Mouse (Mus musculus) CH12F3 (cell line): ENCODE data around the gene Rnf26.
"Not testable (repeated sequence)": the region's sequence is repeated elsewhere in the genome, so short reads cannot be mapped to it uniquely, and the experiment has no call there.

ENCODE experiments used
- in situ Hi-C: fragments of 300-500 bp; cut with MboI; formaldehyde crosslinking; loops from 2 replicates; pipeline ENCODE4 v1.14.3; 2020; ENCODE audit warnings: low sequenced_read_pairs

Gene Rnf26

GRCm38 (mm10) chr9:44125546-44126428, 12.5 kb upstream of the Rnf26 start:
- in situ Hi-C loops, result no loop called here

DNA sequence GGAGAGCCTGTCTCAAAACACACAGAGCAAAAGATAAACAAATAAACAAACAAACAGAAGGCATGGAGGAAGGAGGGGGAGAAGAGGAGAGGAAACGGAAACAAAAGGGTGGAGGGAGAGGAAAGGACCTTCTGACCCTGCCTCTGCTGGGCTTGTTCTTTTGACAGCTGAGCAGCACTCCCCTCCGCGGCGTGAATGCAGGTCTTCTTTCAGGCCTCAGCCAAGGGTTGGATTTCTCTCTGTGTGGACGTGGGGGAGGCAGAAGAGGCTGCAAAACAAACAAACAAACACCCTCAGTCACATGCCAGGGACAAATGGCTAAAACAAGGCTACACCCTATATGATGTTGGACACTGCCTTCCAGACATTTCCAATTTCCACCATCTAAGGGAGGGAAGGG, 11.7 kb upstream of the Rnf26 start:
- in situ Hi-C loops, result no loop called here

- in situ Hi-C loops, result no loop called here
These were observed 11.0 kb upstream of the Rnf26 start for GRCm38 (mm10) chr9:44124317-44124716.

- in situ Hi-C loops, result no loop called here
These were observed 6.7 kb upstream of the Rnf26 start for GRCm38 (mm10) chr9:44119948-44120465.

GRCm38 (mm10) chr9:44119011-44119410, 5.7 kb upstream of the Rnf26 start:
- in situ Hi-C loops, result no loop called here

GRCm38 (mm10) chr9:44116182-44116581, 2.9 kb upstream of the Rnf26 start:
- in situ Hi-C loops, result no loop called here

DNA sequence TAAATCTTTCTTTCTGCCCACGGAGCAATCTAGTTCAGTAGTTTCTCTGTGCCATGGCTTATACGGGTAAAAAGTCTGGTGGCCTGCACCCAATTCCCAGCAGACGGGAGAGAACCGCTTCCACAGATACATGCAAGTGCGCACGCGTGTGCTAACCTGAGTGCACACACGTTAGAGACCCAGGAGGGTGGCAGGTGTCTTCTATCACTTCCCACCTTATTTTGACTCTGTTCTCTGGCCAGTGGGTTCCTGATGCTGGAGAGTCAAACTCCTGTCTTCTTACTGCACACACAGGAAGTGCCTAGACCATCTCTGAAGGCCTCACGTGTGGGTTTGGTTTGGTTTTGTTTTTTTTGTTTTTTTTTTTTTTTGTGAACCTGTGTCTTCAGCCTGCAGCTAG, 2.3 kb upstream of the Rnf26 start:
- in situ Hi-C loops, result no loop called here

DNA sequence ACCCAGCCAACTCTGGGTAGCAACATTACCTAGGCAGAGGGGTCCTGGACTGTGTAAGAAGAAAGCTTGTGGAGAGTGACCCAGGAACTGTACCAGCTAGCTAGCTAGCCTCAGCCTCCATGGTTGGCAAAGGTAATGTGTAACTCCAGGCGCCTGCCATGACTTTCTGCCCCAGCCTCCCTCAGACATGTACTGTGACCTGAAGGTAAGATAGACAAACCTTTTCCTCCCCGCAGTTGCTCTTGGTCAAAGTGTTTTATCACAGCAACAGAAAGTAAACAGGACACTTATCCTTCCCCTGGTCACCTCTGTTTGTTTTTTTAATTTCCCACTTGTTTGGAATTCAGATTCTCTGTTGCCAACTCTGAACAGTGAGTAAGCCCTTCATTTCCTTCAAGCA, 1.1 kb upstream of the Rnf26 start:
- in situ Hi-C loops, result no loop called here

GRCm38 (mm10) chr9:44111909-44112308, 1.4 kb downstream of the Rnf26 start:
- in situ Hi-C loops, result not testable (repeated sequence)

GRCm38 (mm10) chr9:44109360-44110095, 3.8 kb downstream of the Rnf26 start:
- in situ Hi-C loops, result no loop called here

- in situ Hi-C loops, result no loop called here
These were observed 4.9 kb downstream of the Rnf26 start for GRCm38 (mm10) chr9:44108269-44109055.

GRCm38 (mm10) chr9:44107557-44108179, 5.6 kb downstream of the Rnf26 start:
- in situ Hi-C loops, result no loop called here

- in situ Hi-C loops, result no loop called here
These were observed 6.2 kb downstream of the Rnf26 start, which contains the start of gene C1qtnf5 for GRCm38 (mm10) chr9:44107110-44107509. C1qtnf5 (plus strand) TSS chr9:44107245.

- in situ Hi-C loops, result no loop called here
These were observed 6.7 kb downstream of the Rnf26 start for GRCm38 (mm10) chr9:44106596-44106995.

DNA sequence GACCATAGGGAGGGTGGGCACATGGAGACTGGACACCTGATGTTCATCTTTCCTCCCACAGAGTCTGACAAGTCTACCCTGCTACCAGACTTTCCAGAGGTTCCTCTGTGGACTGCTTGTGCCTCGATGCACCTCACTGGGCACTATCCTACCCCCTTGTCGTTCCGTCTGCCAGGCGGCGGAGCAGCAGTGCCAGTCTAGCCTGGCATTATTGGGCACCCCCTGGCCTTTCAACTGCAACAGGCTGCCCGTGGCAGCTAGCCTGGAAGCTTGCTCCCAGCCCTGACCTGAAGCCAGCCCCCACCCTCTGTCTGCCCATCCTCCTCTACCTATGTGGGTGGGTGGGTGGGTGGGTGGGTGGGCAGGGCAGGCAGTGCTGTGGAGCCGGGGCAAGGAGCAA, 7.1 kb downstream of the Rnf26 start:
- in situ Hi-C loops, result no loop called here

DNA sequence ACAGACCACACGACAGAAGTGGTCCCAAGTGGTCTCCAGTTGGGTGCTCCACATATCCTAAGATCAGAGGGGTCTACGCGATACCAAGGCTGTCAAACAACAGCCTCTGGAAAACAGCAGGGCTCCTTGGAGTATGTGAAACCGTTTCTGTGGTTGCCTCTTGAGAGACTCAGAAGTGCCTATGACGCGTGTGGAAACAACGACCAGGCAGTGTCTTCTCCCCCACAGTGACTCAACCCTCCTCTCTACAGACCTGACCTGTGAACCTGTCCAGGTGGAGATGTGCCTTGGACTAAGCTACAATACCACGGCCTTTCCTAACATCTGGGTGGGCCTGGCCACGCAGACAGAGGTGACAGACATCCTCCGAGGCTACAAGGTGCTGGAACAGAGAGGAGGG, 7.5 kb downstream of the Rnf26 start:
- in situ Hi-C loops, result no loop called here

DNA sequence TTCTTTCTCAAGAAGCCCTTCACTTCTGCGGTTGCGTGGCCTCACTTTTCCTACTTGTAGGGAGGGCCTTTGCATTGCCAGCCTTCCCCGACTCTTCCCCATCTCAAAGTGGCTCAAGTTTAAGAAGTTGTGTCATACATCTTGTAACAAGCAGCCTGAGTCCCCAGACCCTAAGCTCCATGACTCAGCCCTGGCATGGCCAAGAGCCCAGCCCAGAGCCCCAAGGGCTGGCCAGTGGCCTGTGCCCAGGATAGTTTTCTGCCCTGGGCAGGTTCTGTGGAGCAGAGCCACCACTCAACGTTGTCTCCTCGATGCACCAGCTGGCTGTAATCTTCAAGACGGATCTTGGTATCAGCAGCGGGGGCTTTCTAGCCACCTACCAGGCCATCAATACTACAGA, 8.4 kb downstream of the Rnf26 start:
- in situ Hi-C loops, result no loop called here

DNA sequence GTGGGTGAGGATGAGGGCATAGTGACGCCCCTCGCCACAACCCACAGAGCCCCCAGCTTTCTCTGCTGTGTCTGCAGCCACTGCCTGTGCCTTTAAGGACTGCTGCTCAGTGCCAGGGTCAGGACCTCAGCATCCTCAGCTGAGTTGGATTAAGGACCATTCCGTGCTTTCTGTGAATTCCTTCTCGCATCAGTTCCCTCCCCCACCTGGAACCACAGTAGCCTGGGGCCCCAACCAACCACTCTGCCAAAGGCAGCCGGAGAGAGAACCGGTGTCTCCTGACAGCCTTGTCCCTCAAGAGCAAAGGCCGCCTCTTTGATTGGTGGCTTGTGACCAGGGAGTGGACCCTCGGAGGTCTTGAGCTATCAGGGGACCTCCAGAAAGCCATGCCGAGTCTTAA, 11.8 kb downstream of the Rnf26 start, which contains the start of gene Mfrp:
Mfrp (plus strand) TSS at position 240 of the 400 bp plus-strand sequence.
- in situ Hi-C loops, result no loop called here

DNA sequence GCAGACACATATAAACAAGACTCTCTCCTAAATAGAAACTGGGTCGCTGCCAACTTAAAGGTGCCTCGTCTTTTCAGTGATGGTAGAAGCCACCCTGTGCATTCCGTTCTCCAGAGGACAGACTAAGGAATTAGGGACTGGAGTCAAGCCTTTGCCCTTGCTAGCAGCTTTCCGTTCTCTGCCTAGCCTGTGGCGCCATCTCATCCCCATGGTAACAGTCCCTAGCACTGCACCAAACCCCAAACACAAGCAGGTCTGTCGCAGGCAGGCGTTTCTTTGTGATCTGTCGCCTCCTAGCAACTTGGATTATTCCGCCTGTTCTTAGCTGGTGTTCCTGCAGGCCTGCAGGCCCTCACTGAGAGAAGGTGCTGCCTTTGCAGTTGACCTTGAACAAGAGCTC, 16.8 kb downstream of the Rnf26 start:
- in situ Hi-C loops, result no loop called here

DNA sequence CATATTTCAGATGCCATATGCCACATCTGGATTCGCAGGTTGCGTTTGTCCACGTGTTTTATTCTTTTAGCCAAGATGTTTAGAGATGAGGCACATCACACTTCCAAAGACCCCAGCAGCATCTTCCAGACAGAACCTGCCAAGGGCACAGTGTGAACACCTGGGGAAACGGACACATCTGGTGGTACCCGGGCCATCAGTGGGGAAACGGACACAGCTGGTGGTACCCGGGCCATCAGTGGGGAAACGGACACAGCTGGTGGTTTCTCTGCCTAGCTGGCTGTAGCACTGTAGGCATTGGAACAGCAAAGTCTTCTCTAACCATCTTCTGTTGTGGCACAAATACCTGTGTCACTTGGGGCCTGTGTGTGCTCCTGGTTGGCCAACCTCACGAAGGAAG, 17.5 kb downstream of the Rnf26 start:
- in situ Hi-C loops, result no loop called here

DNA sequence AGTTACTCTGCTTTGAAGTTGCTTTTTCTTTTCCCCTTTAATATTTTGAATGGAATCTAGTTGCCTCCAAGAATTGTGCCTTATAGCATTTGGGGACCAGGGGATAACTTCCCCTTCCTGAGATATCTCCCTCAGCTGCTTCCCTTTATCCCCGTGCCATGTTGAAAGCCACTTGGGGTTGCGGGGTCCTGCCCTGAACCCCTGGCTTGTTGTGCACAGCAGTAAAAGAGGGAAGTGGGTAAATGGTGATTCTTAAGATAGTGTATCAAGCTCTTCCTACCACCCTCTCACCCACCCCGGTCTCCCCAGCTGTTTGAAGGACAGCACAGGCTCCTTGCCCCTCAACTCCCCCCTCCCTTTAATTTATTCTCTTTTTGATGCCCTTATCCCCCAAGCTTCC, 18.6 kb downstream of the Rnf26 start:
- in situ Hi-C loops, result no loop called here
